Mouse (Mus musculus) stomach, adult 2 months (tissue): ENCODE measurements around the gene Tlk2. TPM values are rescaled to one million over a fixed set of nuclear protein-coding genes. Genes with fewer than 3 reads are reported as not detected.

Source experiments
- polyA plus RNA-seq: library from polyadenylated mRNA; depleted of rRNA; stranded (reverse); fragments of >200 nt; gene quantifications from 2 replicates; pipeline ENCODE4 v1.2.3, GENCODE M21; 2012; rRNA removed

The Tlk2 gene
- 2.3 and 2.8 TPM in 2 replicates for polyA plus RNA-seq

DNA sequence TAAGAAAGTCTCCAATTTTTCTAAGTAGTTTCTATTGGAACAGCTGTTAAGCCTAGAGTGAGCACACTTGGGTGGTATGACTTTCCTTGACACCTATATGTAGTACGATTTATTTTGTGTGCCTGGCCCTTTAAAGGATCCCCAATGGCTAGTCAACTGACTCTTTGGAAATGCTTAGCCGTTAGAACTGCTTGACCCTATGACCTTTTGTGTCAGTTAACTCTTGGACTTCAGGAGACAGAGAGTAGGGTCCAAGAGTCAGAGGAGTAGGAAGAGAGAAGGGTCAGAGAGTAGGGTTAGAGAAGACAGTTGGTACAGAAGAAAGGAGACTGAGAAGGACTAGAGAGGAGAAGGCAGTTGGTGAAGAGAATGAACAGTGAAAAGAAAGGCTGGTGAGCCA is at the start of gene Tlk2:
Gene Tlk2 (plus strand): TSS at position 292 of the 400 bp plus-strand sequence.

DNA sequence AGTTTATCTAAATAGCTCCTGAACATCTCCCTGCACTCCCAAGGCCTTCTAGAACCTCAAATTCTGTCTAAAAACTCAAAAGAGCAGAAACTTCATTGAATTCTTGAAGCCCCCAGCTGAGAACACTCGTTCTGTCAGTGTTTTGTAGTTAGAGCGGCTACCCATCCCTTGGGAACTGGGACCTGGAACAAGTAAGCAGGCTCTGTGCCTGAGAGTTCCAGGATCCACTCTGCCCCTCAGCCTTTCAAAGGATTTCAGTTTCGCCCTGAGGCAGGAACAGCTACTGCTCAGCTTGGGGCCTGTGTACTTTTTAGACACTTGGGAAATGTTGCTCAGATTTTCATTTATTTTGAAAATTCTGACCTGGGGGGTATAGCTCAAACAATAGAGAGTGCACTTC is 32.0 kb upstream of the Tlk2 start, which contains the start of gene Gm10842:
Gene Gm10842 (plus strand): TSS at position 301 of the 400 bp plus-strand sequence.

GRCm38 (mm10) chr11:105292124-105293071 is 113.8 kb downstream of the Tlk2 start, which contains the start of gene Mrc2:
Mrc2 (plus strand) TSS chr11:105292643.

Other genes starting within 250 kb of the Tlk2 start
- gene Efcab3, start 115.2 kb upstream of the Tlk2 start, polyA plus RNA-seq: not detected in 2 replicates
- 3.3 and 4.3 TPM in 2 replicates for gene Mettl2, start 52.4 kb upstream of the Tlk2 start, polyA plus RNA-seq
- not detected in 2 replicates for gene Gm10842, start 31.9 kb upstream of the Tlk2 start, polyA plus RNA-seq
- 7.1 and 8.3 TPM in 2 replicates for gene Mrc2, start 113.8 kb downstream of the Tlk2 start, polyA plus RNA-seq